Mouse (Mus musculus) ES-Bruce4 (cell line): ENCODE results near the gene Dclre1b.

ENCODE experiments used
- CTCF ChIP-seq: IDR thresholded peaks from one replicate; pipeline ENCODE4 v1.8.1; 2011; ENCODE audit warnings: low read depth, low read length
- POLR2A ChIP-seq: IDR thresholded peaks from one replicate; pipeline ENCODE4 v1.8.1; 2011; ENCODE audit warnings: low read length; ENCODE audit not compliant: insufficient read depth

DNA sequence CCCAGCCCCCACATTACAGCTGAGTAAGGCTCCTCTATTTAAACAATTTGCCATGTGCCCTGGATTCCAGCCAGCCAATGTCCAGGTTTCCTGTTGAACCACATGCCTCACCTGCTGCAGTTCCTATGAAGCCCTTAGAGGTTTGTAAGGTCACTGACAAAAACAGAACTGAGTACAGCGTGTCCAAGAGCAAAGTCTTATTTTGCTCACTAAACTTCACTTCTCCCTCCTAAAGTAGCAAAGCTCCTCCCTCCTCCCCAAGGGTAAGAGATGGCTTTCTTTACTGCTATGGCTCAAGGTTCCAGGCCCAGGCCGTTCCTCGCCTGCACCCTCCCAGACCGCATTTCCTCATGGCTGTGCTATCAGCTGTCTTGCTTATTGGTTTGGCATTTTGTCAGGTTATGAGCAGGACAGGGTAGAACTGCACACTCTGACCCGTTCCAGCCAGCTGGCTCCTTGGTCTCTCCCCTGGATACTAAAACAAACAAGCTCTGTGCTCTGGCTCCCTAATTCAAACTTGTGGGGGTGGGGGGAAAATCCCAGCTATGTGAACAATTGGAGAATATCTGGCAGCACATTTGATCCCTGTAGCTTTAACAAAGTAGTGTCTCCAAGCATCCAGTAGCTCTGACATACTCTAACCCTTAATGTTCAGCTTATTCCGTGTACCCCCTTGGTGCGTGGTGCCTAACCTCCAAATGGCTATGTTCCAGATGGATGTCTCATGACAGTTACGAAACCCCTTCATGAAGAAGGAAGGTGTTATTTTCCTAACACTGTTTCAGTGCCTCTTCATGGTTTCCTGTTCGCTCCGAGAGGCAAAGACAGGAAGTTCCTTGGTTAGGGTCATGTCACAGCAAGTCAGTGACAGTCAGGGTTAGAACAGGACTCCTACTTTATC is 7.4 kb downstream of the Dclre1b start:
- no peak for TF ChIP-seq CTCF
- TF ChIP-seq POLR2A = no peak
